Mouse (Mus musculus): ENCODE data around the gene Tshz2. TPM values are rescaled to one million over a fixed set of nuclear protein-coding genes. Genes with fewer than 3 reads are reported as not detected.
"Not testable (repeated sequence)": the region's sequence is repeated elsewhere in the genome, so short reads cannot be mapped to it uniquely, and the experiment has no call there.

The Tshz2 gene
- 32.0 and 33.5 TPM in 2 replicates for polyA plus RNA-seq (2015; fragmentation: Nextera tagmentation; extraction: Ambion mirVana)

DNA sequence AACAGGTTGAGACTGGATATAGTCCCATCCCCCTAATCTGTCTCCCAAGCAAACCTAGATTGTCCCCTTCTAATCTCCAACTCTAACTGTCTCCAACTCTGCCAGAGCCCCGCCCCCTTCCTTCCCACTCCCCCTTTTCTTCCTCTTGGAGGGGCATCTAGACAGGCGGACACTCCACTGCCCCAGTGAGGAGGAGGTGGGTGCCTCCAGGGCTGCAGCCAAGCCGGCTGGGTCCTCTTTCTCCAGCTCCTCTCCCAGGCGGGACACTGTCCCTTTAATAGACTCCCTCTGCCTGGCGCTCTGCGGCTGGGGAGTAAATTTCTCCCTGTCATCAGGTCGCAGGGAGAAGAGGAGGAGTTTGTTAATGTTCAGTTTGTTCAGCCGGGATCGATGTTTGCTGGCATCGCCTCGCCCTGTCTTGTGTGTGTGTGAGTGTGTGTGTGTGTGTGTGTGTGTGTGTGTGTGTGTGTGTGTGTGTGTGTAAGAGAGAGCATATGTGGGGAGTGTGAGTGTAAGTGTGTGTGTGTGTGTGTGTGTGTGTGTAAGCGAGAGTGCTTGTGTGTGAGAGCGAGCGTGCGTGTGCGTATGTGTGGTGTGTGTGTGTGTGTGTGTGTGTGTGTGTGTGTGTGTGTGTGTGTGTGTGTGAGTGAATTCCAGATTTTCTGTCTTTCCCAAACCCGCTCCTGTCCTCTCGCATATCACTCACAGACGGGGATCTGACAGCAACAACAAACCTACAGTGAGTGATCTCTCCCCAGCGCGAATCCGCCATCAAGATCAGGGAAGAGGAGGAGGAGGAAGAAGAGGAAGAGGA, at the start of gene Tshz2:
Gene Tshz2, plus strand, starts transcription at position 676 of the 814 bp plus-strand sequence.
- no peaks in the 10 kb centered on the region for H3K9me3 ChIP-seq (ENCODE audit: control insufficient read depth, low read length)
- peak within 1 kb of the TSS; percentile 95 for H3K4me2 ChIP-seq (ENCODE audit: low read length)
- peaks cover 3% of the 10 kb centered on the region; the same call in 1 of the 2 replicates for H3K4me1 ChIP-seq (ENCODE audit: control insufficient read depth, insufficient read depth, low read depth, low read length)
- peak within 1 kb of the TSS; percentile 86 for H3K27ac ChIP-seq (ENCODE audit: low read depth, low read length)
- H3K27me3 ChIP-seq (replicated peaks; ENCODE audit: control insufficient read depth, insufficient read depth, low read length): no peaks in the 10 kb centered on the region
- peak within 1 kb of the TSS; percentile 78 for H3K4me3 ChIP-seq (ENCODE audit: low read length)
- WGBS: 0% methylated on average over 17 of the region's 22 CpGs
- peak within 1 kb of the TSS; percentile 87 for H3K9ac ChIP-seq (ENCODE audit: low read depth, low read length)
- no peaks in the 10 kb centered on the region for H3K36me3 ChIP-seq (ENCODE audit: control insufficient read depth, insufficient read depth, low read length)
- peak; percentile 83 for ATAC-seq

DNA sequence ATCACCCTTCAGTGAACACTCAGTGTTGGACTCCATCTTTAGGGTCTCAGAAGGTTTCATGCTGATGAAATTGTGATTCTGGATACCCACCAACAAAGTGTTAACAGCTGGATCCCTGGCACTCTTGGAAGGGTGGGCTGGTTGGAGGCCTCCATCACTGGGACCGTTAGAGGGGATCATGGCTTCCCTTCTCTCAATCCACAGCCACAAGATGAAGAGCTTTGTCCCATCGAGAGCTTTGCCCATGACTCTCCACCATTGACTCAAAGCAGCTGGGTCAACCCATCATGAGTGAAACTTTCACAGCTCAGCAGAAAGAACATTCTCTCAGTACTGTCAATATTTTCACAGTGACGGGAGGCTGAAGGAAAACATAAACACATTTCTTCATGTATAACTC, 49.3 kb upstream of the Tshz2 start:
- H3K4me1 ChIP-seq (ENCODE audit: control insufficient read depth, insufficient read depth, low read depth, low read length): no peaks in the 10 kb centered on the region; the same call in 1 of the 2 replicates

DNA sequence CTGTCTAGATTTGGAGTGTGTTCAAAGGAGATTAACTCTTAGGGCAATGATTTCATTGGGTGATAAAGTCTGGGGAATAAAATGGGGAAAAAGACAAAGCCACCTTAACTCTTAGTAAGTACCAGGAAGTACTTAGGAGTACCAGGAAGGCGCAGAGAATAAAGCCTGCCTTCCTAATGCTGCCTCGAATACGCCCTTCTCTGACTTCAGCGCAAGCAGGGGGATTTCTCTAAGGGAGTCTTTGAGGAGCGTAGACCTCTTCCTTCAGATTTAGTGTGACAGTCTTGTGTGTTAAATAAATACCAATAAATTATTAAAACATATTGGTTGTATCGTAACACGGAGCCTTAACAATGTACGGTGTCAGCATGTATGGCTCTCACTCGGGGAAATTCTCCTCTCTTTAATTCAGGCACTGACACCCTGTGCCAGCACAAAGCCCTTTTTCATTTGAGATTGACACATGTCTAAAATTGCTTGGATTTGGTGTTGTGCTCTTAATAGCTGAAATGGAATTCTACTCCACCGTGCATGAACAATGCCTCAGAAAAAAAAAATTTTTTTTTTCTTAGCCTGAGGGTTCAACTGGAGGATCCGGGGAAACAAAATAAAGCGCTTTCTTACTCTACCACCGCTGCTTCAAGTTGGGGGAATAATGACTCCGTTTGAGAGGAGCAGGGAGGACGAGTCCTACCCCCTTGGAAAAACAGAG, 47.9 kb upstream of the Tshz2 start:
- Histone ChIP-seq H3K4me3 (ENCODE audit: low read length) (no peak overlapping the region), H3K27ac (ENCODE audit: low read depth, low read length) (no peak overlapping the region), H3K27me3 (replicated peaks; ENCODE audit: control insufficient read depth, insufficient read depth, low read length) (no peaks in the 10 kb centered on the region), H3K36me3 (ENCODE audit: control insufficient read depth, insufficient read depth, low read length) (no peaks in the 10 kb centered on the region), H3K4me2 (ENCODE audit: low read length) (no peak overlapping the region), H3K9me3 (ENCODE audit: control insufficient read depth, low read length) (no peaks in the 10 kb centered on the region), H3K4me1 (ENCODE audit: control insufficient read depth, insufficient read depth, low read depth, low read length) (no peaks in the 10 kb centered on the region; the same call in 1 of the 2 replicates), H3K9ac (ENCODE audit: low read depth, low read length) (no peak overlapping the region)
- WGBS: 46% methylated on average over 15 of the region's 15 CpGs
- ATAC-seq: no peak

More for the DNA sequence above, 49.3 kb upstream of the Tshz2 start:
- Histone ChIP-seq H3K4me2 (ENCODE audit: low read length) (no peak overlapping the region), H3K36me3 (ENCODE audit: control insufficient read depth, insufficient read depth, low read length) (no peaks in the 10 kb centered on the region), H3K9me3 (ENCODE audit: control insufficient read depth, low read length) (no peaks in the 10 kb centered on the region), H3K27ac (ENCODE audit: low read depth, low read length) (no peak overlapping the region), H3K4me3 (ENCODE audit: low read length) (no peak overlapping the region), H3K27me3 (replicated peaks; ENCODE audit: control insufficient read depth, insufficient read depth, low read length) (no peaks in the 10 kb centered on the region), H3K9ac (ENCODE audit: low read depth, low read length) (no peak overlapping the region)
- ATAC-seq: no peak
- 80% methylated on average over 3 of the region's 3 CpGs for WGBS

DNA sequence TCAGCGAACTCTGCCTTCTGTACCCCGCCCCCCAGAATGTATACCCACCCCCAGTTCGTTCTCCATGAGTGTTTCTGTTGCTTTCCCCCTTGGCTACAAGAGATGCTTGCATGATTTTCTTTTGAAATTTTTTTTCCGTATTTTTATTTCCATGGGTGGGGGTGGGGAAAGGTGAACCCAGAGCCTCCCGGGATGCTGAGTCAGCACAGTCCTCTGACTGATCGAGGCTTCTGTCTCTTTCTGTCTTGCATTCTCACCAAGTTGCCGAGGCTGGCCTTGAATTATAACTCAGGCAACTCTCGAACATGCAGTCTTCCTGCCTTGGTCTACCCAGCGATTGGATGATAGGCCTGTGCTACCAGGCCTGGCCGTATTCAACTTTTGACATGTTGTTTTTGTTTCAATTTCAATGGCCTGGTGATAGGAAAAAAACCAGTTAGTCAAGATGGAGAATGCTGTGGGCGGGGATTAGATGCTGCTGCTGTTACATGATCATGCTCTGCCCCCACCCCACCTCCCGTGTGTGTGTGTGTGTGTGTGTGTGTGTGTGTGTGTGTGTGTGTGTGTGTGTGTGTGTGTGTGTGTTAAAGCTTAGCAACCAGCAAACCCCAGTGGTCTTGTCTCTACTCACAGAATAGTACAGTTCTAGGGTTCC, 47.1 kb upstream of the Tshz2 start:
- H3K27ac ChIP-seq (ENCODE audit: low read depth, low read length): no peak overlapping the region

DNA sequence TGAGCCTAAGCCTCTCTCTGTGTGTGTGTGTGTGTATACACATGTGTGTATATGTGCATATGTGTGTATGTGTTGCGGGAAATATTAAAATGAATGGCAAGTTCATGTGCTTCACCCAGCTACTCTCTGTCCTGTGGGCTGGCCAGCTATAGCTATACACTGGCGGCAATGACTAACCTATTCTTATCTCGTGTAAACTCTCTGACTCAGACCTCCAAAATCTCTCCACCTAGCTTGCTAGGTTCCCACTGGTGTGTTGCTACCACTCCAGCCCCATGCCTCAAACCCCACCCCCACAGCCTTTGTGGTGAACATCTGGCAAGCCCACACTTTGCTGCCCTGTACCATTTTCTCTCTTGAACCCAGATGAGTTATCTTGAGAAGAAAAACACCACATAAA, 46.1 kb upstream of the Tshz2 start:
- Histone ChIP-seq H3K4me3 (ENCODE audit: low read length) (no peak overlapping the region), H3K27me3 (replicated peaks; ENCODE audit: control insufficient read depth, insufficient read depth, low read length) (no peaks in the 10 kb centered on the region), H3K9ac (ENCODE audit: low read depth, low read length) (no peak overlapping the region), H3K36me3 (ENCODE audit: control insufficient read depth, insufficient read depth, low read length) (no peaks in the 10 kb centered on the region), H3K9me3 (ENCODE audit: control insufficient read depth, low read length) (no peaks in the 10 kb centered on the region), H3K4me2 (ENCODE audit: low read length) (no peak overlapping the region), H3K4me1 (ENCODE audit: control insufficient read depth, insufficient read depth, low read depth, low read length) (no peaks in the 10 kb centered on the region; the same call in 1 of the 2 replicates), H3K27ac (ENCODE audit: low read depth, low read length) (no peak overlapping the region)
- no peak for ATAC-seq
- WGBS: 90% methylated on average over 3 of the region's 3 CpGs

More for the DNA sequence above, 47.1 kb upstream of the Tshz2 start:
- Histone ChIP-seq H3K4me3 (ENCODE audit: low read length) (no peak overlapping the region), H3K36me3 (ENCODE audit: control insufficient read depth, insufficient read depth, low read length) (no peaks in the 10 kb centered on the region), H3K9me3 (ENCODE audit: control insufficient read depth, low read length) (no peaks in the 10 kb centered on the region), H3K4me1 (ENCODE audit: control insufficient read depth, insufficient read depth, low read depth, low read length) (no peaks in the 10 kb centered on the region; the same call in 1 of the 2 replicates), H3K27me3 (replicated peaks; ENCODE audit: control insufficient read depth, insufficient read depth, low read length) (no peaks in the 10 kb centered on the region), H3K9ac (ENCODE audit: low read depth, low read length) (no peak overlapping the region), H3K4me2 (ENCODE audit: low read length) (no peak overlapping the region)
- ATAC-seq: no peak
- WGBS: 79% methylated on average over 12 of the region's 12 CpGs

DNA sequence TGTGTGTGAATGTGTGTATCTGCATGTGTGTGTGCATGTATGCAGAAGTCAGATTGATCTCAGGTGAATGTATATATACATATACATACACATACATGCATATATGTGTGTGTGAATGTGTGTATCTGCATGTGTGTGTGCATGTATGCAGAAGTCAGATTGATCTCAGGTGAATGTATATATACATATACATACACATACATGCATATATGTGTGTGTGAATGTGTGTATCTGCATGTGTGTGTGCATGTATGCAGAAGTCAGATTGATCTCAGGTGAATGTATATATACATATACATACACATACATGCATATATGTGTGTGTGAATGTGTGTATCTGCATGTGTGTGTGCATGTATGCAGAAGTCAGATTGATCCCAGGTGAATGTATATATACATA, 45.2 kb upstream of the Tshz2 start, which contains the start of gene Gm11011:
Gene Gm11011, minus strand, starts transcription at position 101 of the 400 bp plus-strand sequence.
- not testable (repeated sequence) for H3K4me1 ChIP-seq (ENCODE audit: control insufficient read depth, insufficient read depth, low read depth, low read length); H3K9me3 ChIP-seq (ENCODE audit: control insufficient read depth, low read length); H3K4me3 ChIP-seq (ENCODE audit: low read length); H3K36me3 ChIP-seq (ENCODE audit: control insufficient read depth, insufficient read depth, low read length); ATAC-seq; H3K27me3 ChIP-seq (replicated peaks; ENCODE audit: control insufficient read depth, insufficient read depth, low read length); H3K9ac ChIP-seq (ENCODE audit: low read depth, low read length); H3K4me2 ChIP-seq (ENCODE audit: low read length); H3K27ac ChIP-seq (ENCODE audit: low read depth, low read length)

DNA sequence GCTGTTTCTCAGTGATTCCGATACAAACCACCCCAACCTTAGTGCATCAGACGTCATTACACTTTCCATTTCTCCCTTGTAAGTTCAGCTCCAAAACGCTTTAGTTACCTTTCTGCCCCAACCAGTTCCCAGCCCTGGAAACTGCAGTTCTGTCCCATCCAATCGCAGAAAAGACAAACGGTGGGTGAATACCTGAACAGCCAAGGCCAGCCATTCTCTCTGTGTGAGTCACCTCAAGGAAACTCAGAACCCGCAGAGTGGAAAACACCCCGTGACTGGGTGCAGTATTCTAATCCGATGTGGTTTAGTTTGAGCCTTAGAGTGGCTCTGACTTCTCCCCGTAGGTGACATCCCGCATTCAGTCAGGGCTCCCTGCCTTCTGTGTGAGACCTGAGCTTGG, 43.1 kb upstream of the Tshz2 start:
- H3K27me3 ChIP-seq (replicated peaks; ENCODE audit: control insufficient read depth, insufficient read depth, low read length): no peaks in the 10 kb centered on the region
- H3K36me3 ChIP-seq (ENCODE audit: control insufficient read depth, insufficient read depth, low read length): no peaks in the 10 kb centered on the region
- 95% methylated on average over 10 of the region's 10 CpGs for WGBS
- H3K9me3 ChIP-seq (ENCODE audit: control insufficient read depth, low read length): no peaks in the 10 kb centered on the region
- H3K4me3 ChIP-seq (ENCODE audit: low read length): no peak overlapping the region
- no peak overlapping the region for H3K4me2 ChIP-seq (ENCODE audit: low read length)
- H3K27ac ChIP-seq (ENCODE audit: low read depth, low read length): no peak overlapping the region
- no peak for ATAC-seq
- no peaks in the 10 kb centered on the region; the same call in 1 of the 2 replicates for H3K4me1 ChIP-seq (ENCODE audit: control insufficient read depth, insufficient read depth, low read depth, low read length)
- no peak overlapping the region for H3K9ac ChIP-seq (ENCODE audit: low read depth, low read length)

DNA sequence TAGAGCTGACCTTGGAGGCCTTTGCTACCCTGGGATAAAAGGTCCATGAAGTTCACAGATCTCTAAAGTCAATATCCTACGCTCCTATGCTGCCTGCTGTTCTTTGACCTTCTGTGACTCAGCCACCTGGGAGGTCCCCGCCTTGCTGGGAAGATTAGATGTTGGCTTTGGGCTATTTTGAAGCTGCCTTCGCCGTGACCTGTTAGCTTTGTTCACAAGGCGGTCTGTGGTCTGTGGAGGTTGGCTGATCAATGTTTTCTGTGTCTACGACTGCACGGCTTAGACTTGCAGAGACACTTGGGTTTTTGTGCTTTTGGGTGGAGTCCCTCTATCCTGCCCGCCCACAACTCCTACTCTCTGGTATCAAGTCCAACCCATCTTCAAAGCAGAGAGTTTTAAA, 42.4 kb upstream of the Tshz2 start:
- Histone ChIP-seq H3K36me3 (ENCODE audit: control insufficient read depth, insufficient read depth, low read length) (no peaks in the 10 kb centered on the region), H3K4me1 (ENCODE audit: control insufficient read depth, insufficient read depth, low read depth, low read length) (no peaks in the 10 kb centered on the region), H3K4me2 (ENCODE audit: low read length) (no peak overlapping the region), H3K4me3 (ENCODE audit: low read length) (no peak overlapping the region), H3K9ac (ENCODE audit: low read depth, low read length) (no peak overlapping the region), H3K9me3 (ENCODE audit: control insufficient read depth, low read length) (no peaks in the 10 kb centered on the region), H3K27ac (ENCODE audit: low read depth, low read length) (no peak overlapping the region), H3K27me3 (replicated peaks; ENCODE audit: control insufficient read depth, insufficient read depth, low read length) (no peaks in the 10 kb centered on the region)
- 79% methylated on average over 8 of the region's 8 CpGs for WGBS
- no peak for ATAC-seq

DNA sequence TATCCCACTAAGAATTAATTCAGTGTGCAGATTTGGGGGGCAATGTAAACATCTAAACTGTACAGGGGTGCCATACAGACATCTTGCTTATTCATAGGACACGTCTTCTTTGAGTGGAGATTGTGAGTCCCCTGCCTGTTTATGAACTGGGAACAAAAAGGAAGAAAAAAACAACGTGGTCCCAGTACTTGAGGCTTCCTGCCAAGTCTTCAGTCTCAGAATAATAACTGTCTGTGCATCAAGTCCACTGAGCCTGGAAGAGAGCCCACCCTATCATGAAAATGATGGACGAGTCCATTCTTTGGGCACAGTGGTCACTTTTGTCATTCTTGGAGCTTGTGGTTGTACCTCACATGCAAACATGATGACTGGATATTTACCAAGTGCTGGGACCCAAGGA, 39.1 kb upstream of the Tshz2 start:
- 54% methylated on average over 3 of the region's 3 CpGs for WGBS
- ATAC-seq: no peak

More for the DNA sequence above, 39.1 kb upstream of the Tshz2 start:
- Histone ChIP-seq H3K27ac (ENCODE audit: low read depth, low read length) (no peak overlapping the region), H3K36me3 (ENCODE audit: control insufficient read depth, insufficient read depth, low read length) (no peaks in the 10 kb centered on the region), H3K9me3 (ENCODE audit: control insufficient read depth, low read length) (no peaks in the 10 kb centered on the region), H3K9ac (ENCODE audit: low read depth, low read length) (no peak overlapping the region), H3K4me1 (ENCODE audit: control insufficient read depth, insufficient read depth, low read depth, low read length) (no peaks in the 10 kb centered on the region), H3K4me3 (ENCODE audit: low read length) (no peak overlapping the region), H3K27me3 (replicated peaks; ENCODE audit: control insufficient read depth, insufficient read depth, low read length) (no peaks in the 10 kb centered on the region), H3K4me2 (ENCODE audit: low read length) (no peak overlapping the region)
